Mouse (Mus musculus) testis, adult 2 months (tissue): ENCODE data around the gene Mybpc3. TPM values are rescaled to one million over a fixed set of nuclear protein-coding genes. Genes with fewer than 3 reads are reported as not detected.

ENCODE experiments used
- H3K27ac ChIP-seq: fragments of 200-500 bp; 2 replicates; pipeline ENCODE4 v1.5.1; 2012; ENCODE audit warnings: low read depth, low read length; ENCODE audit not compliant: control insufficient read depth, insufficient read depth
- H3K27me3 ChIP-seq: fragments of 200-500 bp; 2 replicates; pipeline ENCODE4 v1.6.1; 2012; ENCODE audit warnings: mild to moderate bottlenecking, low read length, moderate library complexity; ENCODE audit not compliant: control insufficient read depth, insufficient read depth
- H3K36me3 ChIP-seq: fragments of 200-500 bp; 2 replicates; pipeline ENCODE4 v1.6.1; 2012; ENCODE audit warnings: mild to moderate bottlenecking, low read length; ENCODE audit not compliant: control insufficient read depth, insufficient read depth
- H3K4me1 ChIP-seq: fragments of 200-500 bp; 2 replicates; pipeline ENCODE4 v1.6.1; 2012; ENCODE audit warnings: low read length; ENCODE audit not compliant: control insufficient read depth, insufficient read depth
- H3K4me3 ChIP-seq: fragments of 200-500 bp; 2 replicates; pipeline ENCODE4 v1.5.1; 2012; ENCODE audit warnings: low read depth, mild to moderate bottlenecking, low read length, moderate library complexity, mixed read lengths; ENCODE audit not compliant: control insufficient read depth
- CTCF ChIP-seq: fragments of 200-500 bp; IDR thresholded peaks from 2 replicates; pipeline ENCODE4 v1.5.1; 2012; ENCODE audit warnings: low read depth, mild to moderate bottlenecking, inconsistent platforms, low read length, moderate library complexity; ENCODE audit not compliant: control insufficient read depth, insufficient read depth, insufficient replicate concordance
- POLR2A ChIP-seq: fragments of 200-500 bp; IDR thresholded peaks from 2 replicates; pipeline ENCODE4 v1.6.1; 2012; ENCODE audit warnings: low read depth, mild to moderate bottlenecking, inconsistent platforms, low read length, moderate library complexity; ENCODE audit not compliant: control insufficient read depth
- polyA plus RNA-seq: library from polyadenylated mRNA; depleted of rRNA; stranded (reverse); fragments of >200 nt; gene quantifications from 2 replicates; pipeline ENCODE4 v1.2.3, GENCODE M21; 2012

The Mybpc3 gene
- polyA plus RNA-seq, 1 experiment = 0.04 TPM

- H3K36me3 ChIP-seq = no peaks in the 10 kb centered on the region
- H3K27ac ChIP-seq = no peak overlapping the region
- no peaks in the 10 kb centered on the region for H3K27me3 ChIP-seq
- peaks cover 3% of the 10 kb centered on the region; the same call in 1 of the 2 replicates for H3K4me1 ChIP-seq
- no peak overlapping the region for H3K4me3 ChIP-seq
- no peak for TF ChIP-seq CTCF
- no peak for TF ChIP-seq POLR2A
These were observed 29.0 kb upstream of the Mybpc3 start for GRCm38 (mm10) chr2:91088987-91089386.

- Histone ChIP-seq H3K4me3 (no peak overlapping the region), H3K36me3 (no peaks in the 10 kb centered on the region), H3K27ac (no peak overlapping the region), H3K4me1 (no peaks in the 10 kb centered on the region), H3K27me3 (no peaks in the 10 kb centered on the region)
- TF ChIP-seq CTCF (no peak), POLR2A (no peak)
These were observed 27.7 kb upstream of the Mybpc3 start for GRCm38 (mm10) chr2:91090208-91090607.

DNA sequence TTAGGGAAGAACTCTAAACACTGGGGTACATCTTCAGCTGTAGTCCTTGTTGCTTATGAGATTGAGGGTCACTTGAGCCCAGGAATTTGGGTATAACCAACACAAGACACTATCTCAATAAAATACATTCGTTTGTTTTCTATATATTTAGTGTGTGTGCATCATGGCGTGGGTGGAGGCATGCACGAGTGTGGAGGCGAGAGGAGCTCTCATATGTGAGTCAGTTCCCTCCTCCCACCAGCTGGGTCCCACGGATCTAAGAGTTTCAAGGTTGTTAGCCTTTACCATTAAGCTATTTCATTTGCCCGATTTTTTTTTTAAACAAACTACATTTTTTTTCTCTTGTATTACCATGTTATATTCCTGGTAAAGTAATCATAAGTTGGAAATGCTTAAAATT is 27.1 kb upstream of the Mybpc3 start:
- H3K4me3 ChIP-seq = no peak overlapping the region
- no peak for TF ChIP-seq POLR2A
- no peak for TF ChIP-seq CTCF
- no peaks in the 10 kb centered on the region for H3K4me1 ChIP-seq
- H3K36me3 ChIP-seq = no peaks in the 10 kb centered on the region
- H3K27ac ChIP-seq = no peak overlapping the region
- no peaks in the 10 kb centered on the region for H3K27me3 ChIP-seq

DNA sequence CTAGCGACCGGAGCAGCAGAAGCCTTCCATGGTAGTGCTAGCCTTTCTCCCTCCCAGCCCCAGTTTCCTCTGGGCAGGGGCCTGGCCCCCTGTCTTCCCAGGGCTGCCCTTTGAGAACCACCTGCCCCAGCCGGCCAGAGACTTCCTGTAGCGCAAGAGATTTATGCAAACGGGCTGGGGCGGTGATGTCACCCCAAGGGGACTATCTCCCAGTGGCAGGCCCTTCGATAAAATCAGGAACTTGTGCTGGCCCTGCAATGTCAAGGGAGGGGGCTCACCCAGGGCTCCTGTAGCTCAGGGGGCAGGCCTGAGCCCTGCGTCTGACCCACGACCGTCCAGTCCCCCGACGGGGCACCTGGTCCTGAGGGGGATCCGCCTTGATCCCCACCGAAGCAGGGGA is 21.4 kb upstream of the Mybpc3 start:
- H3K4me3 ChIP-seq = no peak overlapping the region
- TF ChIP-seq POLR2A = no peak
- no peak for TF ChIP-seq CTCF
- no peak overlapping the region for H3K27ac ChIP-seq
- no peaks in the 10 kb centered on the region for H3K27me3 ChIP-seq
- H3K36me3 ChIP-seq = no peaks in the 10 kb centered on the region
- H3K4me1 ChIP-seq = no peaks in the 10 kb centered on the region

GRCm38 (mm10) chr2:91097015-91097414 is 20.9 kb upstream of the Mybpc3 start:
- H3K4me1 ChIP-seq = no peaks in the 10 kb centered on the region
- no peaks in the 10 kb centered on the region for H3K36me3 ChIP-seq
- no peak overlapping the region for H3K27ac ChIP-seq
- no peak for TF ChIP-seq CTCF
- TF ChIP-seq POLR2A = no peak
- no peaks in the 10 kb centered on the region for H3K27me3 ChIP-seq
- no peak overlapping the region; the same call in 1 of the 2 replicates for H3K4me3 ChIP-seq

GRCm38 (mm10) chr2:91098156-91098555 is 19.8 kb upstream of the Mybpc3 start:
- H3K27ac ChIP-seq = no peak overlapping the region
- no peaks in the 10 kb centered on the region for H3K27me3 ChIP-seq
- no peak for TF ChIP-seq CTCF
- TF ChIP-seq POLR2A = no peak
- H3K4me1 ChIP-seq = no peaks in the 10 kb centered on the region
- H3K36me3 ChIP-seq = no peaks in the 10 kb centered on the region
- H3K4me3 ChIP-seq = no peak overlapping the region

GRCm38 (mm10) chr2:91101124-91101740 is 16.7 kb upstream of the Mybpc3 start:
- no peaks in the 10 kb centered on the region for H3K36me3 ChIP-seq
- no peak overlapping the region for H3K27ac ChIP-seq
- no peaks in the 10 kb centered on the region for H3K4me1 ChIP-seq
- no peak for TF ChIP-seq POLR2A
- peak; percentile 65; the same call in 1 of the 2 replicates for TF ChIP-seq CTCF
- no peaks in the 10 kb centered on the region for H3K27me3 ChIP-seq
- H3K4me3 ChIP-seq = no peak overlapping the region

DNA sequence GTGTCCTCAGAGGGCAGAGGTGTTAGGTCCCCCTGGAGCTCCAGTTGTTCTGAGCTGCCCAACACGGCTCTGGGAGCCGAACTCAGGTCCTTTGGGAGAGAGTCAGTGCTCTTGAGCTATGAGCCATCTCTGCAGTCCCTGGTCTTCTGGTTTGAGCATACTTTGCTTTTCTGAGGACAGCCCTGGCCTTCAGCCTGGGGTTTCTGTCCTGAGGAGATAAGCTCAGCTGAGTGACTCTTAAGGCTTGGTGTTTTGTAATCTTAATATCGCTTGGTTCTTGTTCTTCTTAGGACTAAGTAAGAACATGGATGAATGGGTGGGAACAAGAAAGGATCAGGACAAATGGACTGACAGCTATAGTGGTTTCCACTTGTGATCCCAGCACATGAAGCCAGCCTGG is 9.8 kb upstream of the Mybpc3 start:
- Histone ChIP-seq H3K4me1 (no peaks in the 10 kb centered on the region), H3K36me3 (no peaks in the 10 kb centered on the region), H3K27me3 (no peaks in the 10 kb centered on the region), H3K4me3 (no peak overlapping the region), H3K27ac (no peak overlapping the region)
- no peak for TF ChIP-seq POLR2A
- no peak for TF ChIP-seq CTCF

DNA sequence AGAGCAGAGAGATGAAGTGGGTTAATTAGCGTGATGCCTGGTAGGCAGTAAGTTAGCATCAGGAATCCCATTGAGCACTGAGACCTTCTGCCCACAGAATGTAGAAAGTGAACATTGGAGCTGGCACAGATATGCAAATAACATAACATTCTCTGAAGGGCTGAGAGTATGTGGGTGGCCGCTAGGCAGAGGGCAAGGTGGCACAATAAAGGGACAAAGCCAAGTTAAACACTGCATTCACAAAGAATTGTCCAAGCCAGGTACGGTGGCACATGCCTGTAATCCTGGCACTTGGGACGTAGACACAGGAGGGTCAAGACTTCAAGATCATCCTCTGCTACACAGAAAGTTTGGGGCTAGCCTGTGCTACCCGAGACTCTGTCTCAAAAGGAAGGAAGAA is 8.7 kb upstream of the Mybpc3 start:
- Histone ChIP-seq H3K27ac (no peak overlapping the region), H3K27me3 (no peaks in the 10 kb centered on the region), H3K4me3 (no peak overlapping the region), H3K4me1 (no peaks in the 10 kb centered on the region), H3K36me3 (no peaks in the 10 kb centered on the region)
- TF ChIP-seq POLR2A = no peak
- no peak for TF ChIP-seq CTCF
